Mouse (Mus musculus) stomach, postnatal 0 days (tissue): ENCODE measurements around the gene Fbxo4.

Experiments used
- CTCF ChIP-seq: IDR thresholded peaks from 2 replicates; pipeline ENCODE4 v1.5.1; 2016; ENCODE audit warnings: antibody characterized with exemption, low read depth, mild to moderate bottlenecking, moderate library complexity
- EP300 ChIP-seq: optimal IDR thresholded peaks from 2 replicates; pipeline ENCODE3; 2016; ENCODE audit warnings: antibody characterized with exemption

DNA sequence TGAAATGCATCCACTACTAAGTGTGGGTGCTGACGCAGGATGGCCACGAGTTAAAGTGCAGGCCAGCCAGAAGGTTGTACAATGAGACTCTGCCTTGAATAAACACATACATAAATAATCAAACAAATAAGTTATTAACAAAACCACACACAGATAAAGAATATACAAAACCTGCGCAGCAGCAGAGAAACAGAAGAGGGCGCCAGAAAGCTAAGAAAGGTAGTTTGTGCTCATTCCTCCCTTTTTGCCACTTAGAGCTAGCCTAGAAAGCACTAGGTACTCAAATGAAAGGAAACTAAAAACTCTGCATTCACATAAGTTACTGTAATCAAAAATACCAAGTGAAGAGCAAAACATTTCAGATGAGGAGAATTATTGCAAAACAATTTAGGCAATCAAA is 21.4 kb downstream of the Fbxo4 start:
- TF ChIP-seq CTCF, result peak; percentile 84
- TF ChIP-seq EP300, result no peak
